Mouse (Mus musculus) retina, postnatal 7 days (tissue): ENCODE measurements around the gene Washc1.
A peak's percentile ranks its signal among the peaks of the same experiment; 100 is the strongest.
"Not testable (repeated sequence)": the region's sequence is repeated elsewhere in the genome, so short reads cannot be mapped to it uniquely, and the experiment has no call there.

ENCODE experiments used
- DNase-seq: peaks from one replicate; pipeline ENCODE4 v3.0.0-alpha.2; 2012; ENCODE audit warnings: low read depth, low spot score

Gene Washc1

DNA sequence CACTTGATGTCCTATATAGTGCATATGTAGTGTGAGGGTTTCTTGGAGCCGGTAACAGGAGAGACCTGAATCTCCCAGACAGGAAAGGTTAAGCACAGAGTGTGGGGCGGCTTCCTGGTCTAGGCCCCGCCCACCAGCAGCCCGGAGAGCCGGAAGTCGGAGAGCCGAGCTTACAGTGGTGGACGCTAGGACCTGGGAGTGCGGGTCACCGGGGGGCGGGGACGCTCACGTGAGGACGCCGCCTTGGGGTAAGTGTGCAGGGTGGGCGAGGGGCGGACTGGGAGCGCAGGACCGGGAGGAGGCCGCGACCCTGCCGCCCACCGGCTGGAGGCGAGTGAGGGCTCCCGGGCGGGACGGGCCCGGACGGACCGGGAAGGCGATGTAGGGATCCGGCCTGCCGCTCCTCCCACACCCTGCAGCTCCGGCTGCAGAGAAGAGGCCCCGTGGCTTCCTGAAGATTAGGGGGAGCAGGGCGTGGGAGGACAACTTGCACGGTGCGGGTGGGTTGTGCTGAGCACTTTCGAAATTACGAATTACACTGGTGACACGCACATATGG is at the start of gene Washc1:
TSS of gene Washc1 (plus strand) at position 144 of the 558 bp plus-strand sequence.
- peak; percentile 77 for DNase-seq

DNA sequence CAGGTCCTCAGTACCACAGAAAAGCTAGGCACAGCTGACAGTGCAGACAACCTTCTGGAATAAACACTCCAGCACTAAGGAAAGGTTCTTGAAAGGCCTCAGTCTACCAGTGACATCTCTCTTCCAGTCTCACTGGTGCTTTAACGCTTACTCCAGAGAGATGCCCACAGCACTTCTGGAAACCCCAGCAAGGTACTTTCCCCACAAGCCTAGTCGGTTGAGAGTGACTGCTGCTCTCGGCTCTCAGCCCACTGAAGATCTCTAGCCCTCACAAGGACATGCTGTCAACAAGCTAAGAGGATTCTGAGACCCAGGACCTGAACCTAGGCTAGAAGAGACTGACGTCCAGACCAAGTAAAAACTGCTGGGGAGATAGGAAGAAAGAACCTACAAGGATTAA is 46.2 kb upstream of the Washc1 start:
- DNase-seq = no peak

DNA sequence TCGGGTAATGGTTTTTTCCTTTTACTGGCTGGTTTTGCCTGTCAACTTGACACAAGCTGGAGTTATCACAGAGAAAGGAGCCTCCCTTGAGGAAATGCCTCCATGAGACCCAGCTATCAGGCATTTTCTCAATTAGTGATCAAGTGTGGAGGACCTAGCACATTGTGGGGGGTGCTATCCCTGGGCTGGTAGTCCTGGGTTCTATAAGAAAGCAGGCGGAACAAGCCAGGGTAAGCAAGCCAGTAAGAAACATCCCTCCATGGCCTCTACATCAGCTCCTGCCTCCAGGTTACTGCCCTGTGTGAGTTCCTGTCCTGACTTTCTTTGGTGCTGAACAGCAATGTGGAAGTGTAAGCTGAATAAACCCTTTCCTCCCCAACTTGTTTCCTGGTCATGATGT is 42.3 kb upstream of the Washc1 start:
- not testable (repeated sequence) for DNase-seq

DNA sequence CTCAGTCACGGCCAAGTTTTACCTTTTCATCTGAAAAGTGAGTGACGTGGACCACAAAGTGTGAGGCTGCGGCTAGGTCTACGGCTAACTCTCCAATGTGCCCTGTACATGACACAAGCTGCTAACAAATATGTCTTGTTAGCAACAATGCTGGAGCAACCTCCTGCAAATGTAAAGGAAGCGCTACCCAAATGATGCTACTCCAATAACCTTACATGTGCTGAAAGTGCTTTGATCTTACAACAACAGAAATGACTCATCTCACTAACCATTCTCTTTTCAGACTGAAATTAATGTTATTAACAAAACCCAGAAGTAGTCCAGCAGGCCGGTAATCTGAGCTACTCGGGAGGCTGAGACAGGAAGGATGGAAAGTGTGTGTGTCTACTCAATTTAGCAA is 37.4 kb upstream of the Washc1 start:
- no peak for DNase-seq

DNA sequence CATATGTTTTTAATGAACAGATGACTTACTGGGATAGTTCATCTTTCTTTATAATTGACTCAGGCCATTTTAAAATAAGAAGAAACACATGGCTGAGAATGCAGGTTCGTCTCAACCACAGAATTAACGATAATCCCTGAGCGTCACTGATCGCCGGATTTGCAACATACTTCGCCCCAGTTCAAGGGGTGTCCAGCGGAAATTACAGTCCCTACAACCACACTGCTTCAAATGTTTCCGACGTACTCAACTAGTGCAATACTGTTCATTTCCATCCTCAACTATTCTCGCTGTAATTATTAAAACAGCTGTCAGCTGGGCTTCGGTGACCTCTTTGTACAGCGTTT is 35.5 kb upstream of the Washc1 start:
- peak; percentile 37 for DNase-seq

DNA sequence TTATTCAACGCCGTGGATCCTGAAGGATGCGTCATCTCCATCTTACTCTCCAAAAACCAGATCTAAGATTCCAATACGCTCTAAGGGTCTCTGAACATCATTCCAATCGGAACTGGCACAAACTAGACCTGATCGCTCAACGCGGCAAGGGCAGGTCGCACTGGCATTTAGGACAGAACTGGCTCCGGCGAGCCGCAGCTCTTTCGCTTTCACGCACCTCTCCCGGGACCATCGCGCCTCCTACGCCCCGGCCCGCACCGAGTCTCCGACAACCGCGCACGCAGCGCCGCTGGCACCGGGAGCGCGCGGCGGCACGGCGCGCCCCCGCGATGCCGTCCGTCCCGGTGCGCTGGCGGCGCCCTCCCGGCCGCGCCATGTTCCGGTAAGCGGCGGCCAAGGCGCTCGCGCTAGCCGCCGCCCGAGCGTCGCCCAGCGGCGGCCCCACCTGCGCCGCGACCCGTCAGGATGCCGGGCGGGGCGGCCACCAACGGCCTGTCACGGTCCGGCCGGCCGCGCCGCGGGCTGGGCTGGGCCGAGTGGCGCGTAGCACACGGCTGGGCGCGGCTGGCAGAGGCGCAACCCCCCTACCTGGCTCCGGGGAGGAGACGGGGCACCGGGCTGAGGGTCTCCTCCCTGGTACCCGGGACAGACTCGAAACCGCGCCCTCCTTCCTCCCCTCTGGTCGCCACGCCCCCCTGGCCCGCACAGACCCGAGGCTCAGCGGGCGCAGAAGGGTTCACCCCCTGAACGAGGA is 35.0 kb upstream of the Washc1 start:
- DNase-seq = peak; percentile 29

DNA sequence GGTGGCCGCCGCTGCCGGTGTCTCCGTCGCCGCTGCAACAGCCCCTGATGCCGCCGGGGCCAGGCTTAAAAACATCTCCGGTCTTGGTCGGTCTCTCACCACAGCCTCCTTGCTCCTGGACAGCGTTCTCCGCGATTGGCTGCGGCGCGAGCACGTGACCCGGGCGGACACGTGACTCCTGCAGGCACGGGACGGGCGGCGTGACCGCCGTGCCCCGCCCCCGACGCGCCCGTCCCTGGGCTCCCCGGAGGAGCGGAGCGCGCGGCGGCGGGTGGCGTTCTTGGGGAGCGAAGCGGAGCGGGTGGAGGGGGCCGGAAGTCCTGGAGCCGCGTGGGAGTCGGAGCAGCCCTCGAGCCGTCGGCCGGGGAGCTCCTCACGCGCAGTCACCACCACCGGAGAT is 34.4 kb upstream of the Washc1 start, which contains the start of gene Ankrd12:
TSS of gene Ankrd12 (minus strand) at position 156 of the 400 bp plus-strand sequence.
- peak; percentile 85 for DNase-seq

DNA sequence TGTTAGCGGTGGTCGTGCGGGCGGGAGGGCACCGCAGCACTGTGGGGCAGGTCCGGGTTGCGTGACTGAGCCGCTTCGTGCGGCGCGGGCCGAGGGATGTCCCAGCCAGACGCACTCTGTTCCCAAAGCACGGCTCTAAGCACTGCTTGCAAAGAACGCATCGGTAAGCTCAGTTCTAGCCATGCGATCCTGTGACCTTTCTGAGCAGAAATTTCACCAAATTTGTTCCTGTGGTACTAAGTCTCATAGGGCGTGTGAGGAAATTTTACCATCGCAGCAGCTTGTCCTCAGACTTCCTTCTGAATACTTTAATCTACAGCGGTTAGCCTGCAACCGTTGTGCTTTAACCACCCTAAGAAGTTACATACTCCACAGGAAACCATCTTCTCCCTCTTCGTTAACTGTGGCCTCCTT is 33.9 kb upstream of the Washc1 start:
- no peak for DNase-seq

DNA sequence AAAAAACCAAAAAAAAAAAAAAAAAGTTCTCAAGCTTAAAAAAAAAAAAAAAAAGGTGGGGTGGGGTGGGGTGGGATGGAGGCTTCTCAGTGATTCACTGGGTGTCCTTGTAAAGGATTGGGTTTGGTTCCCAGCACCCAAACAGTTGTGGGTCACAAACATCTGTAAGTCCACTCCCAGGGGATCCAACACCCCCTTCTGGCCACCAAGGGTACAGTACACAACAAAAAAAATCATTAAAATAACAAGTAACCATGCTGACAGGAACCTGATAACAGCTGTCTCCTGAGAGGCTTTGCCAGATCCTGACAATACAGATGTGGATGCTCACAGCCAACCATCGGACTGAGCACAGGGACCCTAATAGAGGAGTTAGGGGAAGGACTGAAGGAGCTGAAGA is 26.9 kb upstream of the Washc1 start:
- DNase-seq = no peak

DNA sequence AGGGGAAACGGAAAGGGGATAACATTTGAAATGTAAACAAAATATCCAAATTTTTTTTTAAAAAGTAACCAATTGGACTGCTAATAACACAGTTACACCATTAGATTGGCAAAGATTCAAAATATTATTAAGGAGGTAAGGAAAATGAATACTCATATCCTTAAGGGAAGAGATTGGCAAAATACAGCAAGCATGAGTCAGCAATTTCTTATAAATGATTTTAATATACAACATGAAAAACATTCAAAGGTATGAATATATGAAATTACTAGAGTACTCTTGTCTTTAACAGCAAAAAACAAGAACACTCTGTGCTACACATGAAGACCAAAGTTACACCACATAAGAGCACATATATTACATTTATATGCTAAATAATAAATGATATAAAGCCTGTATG is 26.3 kb upstream of the Washc1 start:
- DNase-seq = no peak

DNA sequence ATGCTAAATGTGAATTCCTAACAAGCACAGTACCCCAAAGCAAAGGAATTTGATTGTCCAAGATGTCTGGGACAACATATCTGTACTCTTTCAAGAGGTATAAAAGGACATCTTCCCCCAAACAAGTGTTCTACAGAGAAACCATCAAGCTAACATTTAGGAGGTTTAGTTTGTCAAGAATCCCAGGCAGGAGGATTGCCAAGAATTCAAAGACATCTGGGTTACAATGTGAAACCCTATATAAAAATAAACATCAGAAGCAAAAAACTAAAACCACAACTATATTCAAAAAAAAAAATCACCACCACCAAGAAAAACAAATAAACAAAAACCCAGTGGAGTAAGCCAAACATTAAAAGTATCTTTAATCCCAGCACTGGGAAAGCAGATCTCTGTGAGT is 21.1 kb upstream of the Washc1 start:
- no peak for DNase-seq

DNA sequence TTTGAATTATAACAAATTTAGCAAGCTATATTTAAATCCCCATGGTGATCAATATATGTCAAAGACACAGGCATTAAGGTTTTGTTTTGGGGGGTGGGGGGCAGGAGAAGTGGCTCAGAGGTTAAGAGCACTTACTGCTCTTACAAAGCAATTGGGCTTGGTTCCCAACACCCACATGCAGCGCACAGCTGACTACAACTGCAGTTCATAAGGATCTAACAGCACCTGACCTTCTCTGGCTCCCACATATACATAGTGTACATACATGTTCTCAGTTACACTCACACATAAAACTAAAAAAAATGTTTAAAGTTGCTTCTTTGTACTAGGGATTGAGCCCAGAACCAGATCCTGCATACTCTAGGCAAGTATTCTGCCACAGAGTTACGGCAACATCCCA is 20.0 kb upstream of the Washc1 start:
- no peak for DNase-seq

DNA sequence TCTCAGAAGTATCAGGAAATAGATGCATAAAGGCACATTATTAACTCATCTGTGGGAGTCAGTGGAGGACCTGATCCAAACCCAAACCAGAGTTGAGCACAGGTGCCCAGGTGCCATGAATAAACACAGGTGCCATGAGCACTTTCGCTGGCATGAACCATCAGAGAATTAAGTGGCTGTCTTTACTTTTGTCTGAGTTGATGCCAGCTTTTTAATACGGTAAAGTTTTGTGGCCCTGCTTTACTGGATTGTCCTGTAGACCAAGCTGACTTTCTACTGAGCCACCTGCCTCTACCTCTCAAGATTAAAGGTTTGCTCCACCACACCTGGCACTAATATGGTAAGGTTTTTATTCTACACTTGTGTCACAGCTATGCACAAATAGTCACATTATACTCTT is 19.3 kb upstream of the Washc1 start:
- DNase-seq = no peak

DNA sequence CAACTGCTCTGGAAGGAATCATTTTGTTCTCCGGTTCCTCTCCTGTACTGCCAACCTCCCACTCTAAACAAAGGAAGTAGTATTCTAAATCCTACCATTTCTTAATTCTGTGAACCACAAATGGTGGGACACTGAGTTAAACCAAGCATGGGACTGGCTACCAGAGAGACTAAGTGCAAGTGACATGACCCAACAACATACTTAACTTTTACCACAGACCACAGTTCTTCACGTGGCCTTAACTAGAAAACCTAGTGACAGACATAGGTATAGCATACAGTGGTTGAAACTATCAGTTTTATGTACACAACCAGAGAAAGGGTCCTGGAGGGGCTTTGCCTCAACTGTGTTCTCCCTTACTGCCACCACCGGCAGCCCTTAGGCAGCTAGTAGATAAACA is 18.7 kb upstream of the Washc1 start:
- DNase-seq = no peak

DNA sequence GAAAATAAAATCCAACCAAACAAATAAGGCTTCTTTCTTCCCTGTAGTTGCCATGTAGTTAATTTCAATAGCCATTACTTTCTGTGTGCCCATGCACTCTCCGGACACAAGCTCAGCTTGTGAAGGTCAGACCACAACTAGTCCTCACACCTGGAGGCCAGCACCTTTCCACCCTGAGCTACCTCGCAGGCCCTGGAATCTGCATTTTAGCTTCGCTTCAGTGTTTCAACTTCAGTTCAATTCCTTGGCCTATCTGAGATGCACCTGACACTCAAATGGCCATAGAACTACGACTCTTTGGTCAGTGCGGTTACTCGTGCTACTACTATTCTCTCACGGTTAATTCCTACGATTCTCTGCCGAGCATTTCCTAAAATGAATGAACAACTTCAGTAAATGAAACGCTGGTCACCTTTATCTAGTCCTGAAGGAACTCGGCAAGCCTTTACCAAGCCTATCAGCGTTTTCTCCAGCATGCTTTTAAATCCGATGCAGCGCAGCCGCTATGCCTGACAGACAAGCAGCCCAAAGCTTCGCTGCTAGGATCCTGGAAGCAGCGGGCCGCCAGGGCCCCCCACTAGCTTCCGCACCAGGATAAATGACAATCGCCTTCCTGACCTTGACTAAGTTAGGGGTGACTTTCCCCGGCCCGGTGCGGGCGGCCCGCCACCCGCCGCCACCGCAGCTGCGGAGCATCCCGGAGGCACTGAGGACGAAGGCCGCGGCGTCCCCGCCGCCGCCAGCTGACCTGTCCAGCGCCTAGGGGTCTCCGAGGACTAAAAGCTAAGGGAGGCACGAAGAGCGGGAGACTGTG is 10.6 kb upstream of the Washc1 start:
- no peak for DNase-seq

DNA sequence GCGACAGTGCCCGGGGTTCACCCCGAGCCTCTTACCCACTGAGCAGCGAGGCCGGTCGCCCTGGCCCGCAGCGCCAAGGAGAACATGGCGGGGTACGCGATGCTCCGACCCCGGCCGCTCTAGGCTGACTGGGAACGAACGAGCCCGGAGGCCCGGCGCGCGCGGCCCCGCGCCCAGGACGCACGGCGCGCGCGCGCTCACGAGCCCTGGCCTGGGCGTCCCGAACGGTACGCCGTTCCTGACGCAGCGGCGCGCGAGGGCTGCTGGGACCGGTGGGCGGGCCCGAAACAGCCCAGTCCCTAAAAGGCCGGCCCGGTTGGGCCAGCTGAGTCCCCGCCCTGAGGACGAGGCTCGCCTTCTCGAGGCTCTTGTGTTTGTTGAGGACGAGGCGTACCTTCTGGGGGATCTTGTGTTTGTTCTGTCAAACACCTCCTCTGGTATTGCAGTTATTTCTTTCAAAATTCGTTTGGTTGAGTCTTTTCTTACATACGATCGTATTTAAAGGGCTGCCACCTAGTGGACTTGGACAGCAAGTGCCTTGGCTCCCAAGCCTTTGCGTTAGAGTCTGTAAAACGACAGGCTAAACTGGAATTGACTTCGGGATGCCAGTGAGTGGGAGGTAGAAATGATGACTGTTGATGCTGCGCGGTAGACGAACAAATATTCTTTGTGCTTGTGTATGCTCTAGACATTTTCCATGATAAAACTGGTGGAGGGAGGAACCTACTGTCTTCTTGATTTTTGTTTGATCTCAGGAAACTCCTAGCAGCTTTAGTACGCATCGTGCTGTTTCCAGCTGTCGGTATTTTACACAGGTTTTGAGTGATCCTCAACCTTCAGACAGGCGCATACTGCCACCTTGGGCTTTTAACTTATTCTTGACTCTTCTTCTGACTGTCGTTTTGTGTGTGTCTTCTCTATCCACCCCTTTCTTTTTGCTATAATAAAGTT is 9.7 kb upstream of the Washc1 start, which contains the start of gene Ndufv2:
TSS of gene Ndufv2 (minus strand) at position 180 of the 951 bp plus-strand sequence.
- peak; percentile 97 for DNase-seq

DNA sequence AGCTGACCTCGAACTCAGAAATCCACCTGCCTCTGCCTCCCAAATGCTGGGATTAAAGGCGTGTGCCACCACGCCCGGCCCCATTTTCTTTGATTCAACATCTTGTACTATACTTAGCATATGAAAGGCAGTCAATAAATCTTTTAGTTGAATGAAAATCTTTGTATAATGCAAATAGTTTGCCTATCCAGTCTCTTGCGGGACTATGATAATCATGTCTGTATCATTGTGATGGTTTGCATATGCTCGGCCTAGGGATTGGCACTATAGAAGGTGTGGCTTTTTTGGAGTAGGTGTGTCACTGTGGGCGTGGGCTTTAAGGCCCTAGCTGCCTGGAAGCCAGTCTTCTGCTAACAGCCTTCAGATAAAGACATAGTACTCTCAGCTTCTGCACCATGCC is 7.3 kb upstream of the Washc1 start:
- no peak for DNase-seq

DNA sequence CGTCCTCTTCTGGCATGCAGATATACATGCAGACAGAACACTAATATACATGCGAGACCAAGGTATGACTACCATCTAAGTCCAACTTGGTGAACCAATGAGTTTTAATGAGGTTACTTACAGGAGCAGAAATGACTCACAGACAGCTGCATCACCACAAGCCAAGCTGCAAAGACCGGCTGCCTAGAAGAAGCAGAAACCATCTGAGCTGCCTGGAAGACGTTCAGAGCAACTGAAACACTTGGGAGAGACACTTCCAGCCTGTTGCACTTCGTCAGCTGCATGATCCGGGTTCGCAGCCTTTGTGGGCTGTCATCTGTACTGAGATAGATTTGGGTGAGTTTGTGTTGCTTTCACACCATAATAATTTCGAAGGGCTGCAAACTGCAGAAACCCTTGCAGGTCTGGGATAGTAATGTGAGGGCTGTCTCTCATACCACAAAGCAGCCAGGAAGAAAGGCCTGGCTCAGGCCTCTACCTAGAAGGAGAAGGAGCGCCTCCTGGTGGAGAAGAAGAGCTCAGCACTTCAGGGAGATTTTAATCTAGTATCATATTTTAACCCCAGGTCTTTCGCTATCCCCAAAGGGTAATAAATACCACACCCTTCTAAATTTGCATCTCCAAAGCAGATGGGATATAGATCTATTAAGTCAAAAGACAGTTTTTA is 4.6 kb upstream of the Washc1 start:
- DNase-seq = peak; percentile 54

DNA sequence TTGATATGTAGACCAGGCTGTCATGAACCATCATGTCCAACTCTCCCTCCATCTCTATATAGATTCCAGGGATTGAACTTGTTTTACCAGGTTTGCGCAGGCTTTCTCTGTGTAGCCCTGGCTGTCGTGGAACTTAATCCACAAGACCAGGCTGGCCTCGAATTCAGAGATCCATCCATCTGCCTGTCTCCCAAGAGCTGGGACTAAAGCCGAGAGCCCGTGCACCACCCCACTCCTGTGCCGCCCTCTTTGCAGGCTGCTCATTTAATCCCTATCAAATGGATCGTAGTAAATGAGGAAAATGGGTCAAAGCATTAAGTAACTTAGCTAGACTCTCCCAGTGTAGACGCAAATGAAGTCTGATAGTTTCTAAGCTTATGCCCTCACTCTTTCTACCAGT is 3.9 kb upstream of the Washc1 start:
- no peak for DNase-seq

DNA sequence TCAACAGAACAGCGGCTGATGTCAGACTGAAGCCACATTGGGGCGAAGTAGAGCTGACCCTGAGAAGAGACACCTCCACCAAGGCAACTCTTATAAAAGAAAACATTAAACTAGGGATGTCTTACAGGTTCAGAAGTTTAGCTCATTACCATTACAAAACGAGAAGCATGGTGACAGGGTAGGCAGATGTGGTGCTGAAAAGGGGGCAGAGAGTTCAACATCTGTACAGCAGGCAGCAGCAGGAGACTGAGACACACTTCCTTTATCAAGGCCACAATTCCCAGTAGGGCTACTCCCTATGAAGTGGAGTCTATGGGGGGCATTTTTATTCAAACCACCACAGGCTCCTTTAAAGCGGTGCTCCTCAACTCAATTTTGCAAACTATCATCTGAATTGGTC is 3.1 kb upstream of the Washc1 start:
- DNase-seq = no peak

DNA sequence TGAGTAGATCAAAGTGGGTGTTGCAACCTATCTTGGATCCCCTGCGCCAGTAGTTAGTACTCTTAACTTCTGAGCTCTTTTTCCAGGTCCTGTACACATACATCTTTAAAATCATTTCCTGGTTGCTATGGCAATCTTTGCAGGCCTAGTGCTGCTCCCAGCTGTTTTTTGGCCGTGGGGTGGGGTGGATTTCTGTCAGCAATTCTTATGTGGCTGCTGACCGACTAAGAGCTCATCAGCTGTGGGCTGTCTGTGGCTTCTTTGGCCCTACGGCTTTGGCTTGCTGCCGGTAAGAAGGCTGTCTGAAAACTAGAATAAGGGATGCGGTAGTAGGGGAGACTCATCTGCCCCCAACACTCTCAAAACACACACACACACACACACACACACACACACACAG is 599 bp upstream of the Washc1 start:
- no peak for DNase-seq
